Comparison of ENCODE assay signal across 18 mouse cellular contexts in genomic region chr1:73830486-73831132, GRCm38 (mm10).
DNase-seq lines count a peak whose midpoint lies in the region; ATAC-seq lines count a peak whose summit lies in the region.
"Had no signal": no experiment of that assay in that cellular context is flagged by ENCODE, and none has a peak within 500 bp of the region (broad histone marks: within the 10 kb centered on the region; RNA-seq: fewer than 3 reads in every experiment).

No protein-coding gene starts in this region.

- no peak overlapping the region for H3K4me2 ChIP-seq in embryonic facial prominence, embryonic 13.5 days
- H3K4me2 ChIP-seq in neural tube, embryonic 13.5 days = no peak overlapping the region
- no peak overlapping the region for H3K4me2 ChIP-seq in forebrain, embryonic 14.5 days (ENCODE audit: low read length)
- no peak overlapping the region for H3K4me2 ChIP-seq in neural tube, embryonic 15.5 days
- H3K4me2 ChIP-seq: kidney, embryonic 15.5 days; limb, embryonic 12.5 days; liver, embryonic 15.5 days; midbrain, embryonic 11.5 days; neural tube, embryonic 12.5 days had no signal

- no peaks in the 10 kb centered on the region for H3K9me3 ChIP-seq in embryonic facial prominence, embryonic 13.5 days
- no peaks in the 10 kb centered on the region for H3K9me3 ChIP-seq in embryonic facial prominence, embryonic 10.5 days
- no peaks in the 10 kb centered on the region for H3K9me3 ChIP-seq in neural tube, embryonic 13.5 days
- no peaks in the 10 kb centered on the region for H3K9me3 ChIP-seq in forebrain, embryonic 14.5 days (replicated peaks; ENCODE audit: control insufficient read depth, low read length)
- H3K9me3 ChIP-seq in neural tube, embryonic 15.5 days (replicated peaks) = no peaks in the 10 kb centered on the region
- H3K9me3 ChIP-seq: kidney, embryonic 15.5 days; limb, embryonic 12.5 days; liver, embryonic 15.5 days; neural tube, embryonic 12.5 days had no signal

- 54% methylated on average over 9 of the region's 9 CpGs for WGBS in embryonic facial prominence, embryonic 13.5 days
- WGBS in embryonic facial prominence, embryonic 10.5 days = 72% methylated on average over 9 of the region's 9 CpGs
- 27% methylated on average over 9 of the region's 9 CpGs for WGBS in neural tube, embryonic 13.5 days
- WGBS in forebrain, embryonic 14.5 days = 30% methylated on average over 9 of the region's 9 CpGs
- 25% methylated on average over 9 of the region's 9 CpGs for WGBS in neural tube, embryonic 15.5 days

- no peak overlapping the region for H3K9ac ChIP-seq in embryonic facial prominence, embryonic 13.5 days
- H3K9ac ChIP-seq in neural tube, embryonic 13.5 days = no peak overlapping the region
- no peak overlapping the region for H3K9ac ChIP-seq in forebrain, embryonic 14.5 days (ENCODE audit: low read length)
- H3K9ac ChIP-seq in neural tube, embryonic 15.5 days (replicated peaks) = no peak overlapping the region
- H3K9ac ChIP-seq: kidney, embryonic 15.5 days; limb, embryonic 12.5 days; liver, embryonic 15.5 days; neural tube, embryonic 12.5 days had no signal

- H3K27me3 ChIP-seq in embryonic facial prominence, embryonic 13.5 days = no peaks in the 10 kb centered on the region
- H3K27me3 ChIP-seq in embryonic facial prominence, embryonic 10.5 days (replicated peaks; ENCODE audit: low read depth, poor library complexity, severe bottlenecking) = no peaks in the 10 kb centered on the region; the same call in 1 of the 2 replicates
- H3K27me3 ChIP-seq in neural tube, embryonic 13.5 days = no peaks in the 10 kb centered on the region
- no peaks in the 10 kb centered on the region for H3K27me3 ChIP-seq in forebrain, embryonic 14.5 days (replicated peaks; ENCODE audit: control insufficient read depth, insufficient read depth, low read length)
- no peaks in the 10 kb centered on the region for H3K27me3 ChIP-seq in neural tube, embryonic 15.5 days (replicated peaks)
- H3K27me3 ChIP-seq: kidney, embryonic 15.5 days; limb, embryonic 12.5 days; liver, embryonic 15.5 days; neural tube, embryonic 12.5 days had no signal

- no peak overlapping the region for H3K4me3 ChIP-seq in embryonic facial prominence, embryonic 13.5 days
- no peak overlapping the region for H3K4me3 ChIP-seq in embryonic facial prominence, embryonic 10.5 days
- H3K4me3 ChIP-seq in neural tube, embryonic 13.5 days = no peak overlapping the region
- H3K4me3 ChIP-seq in forebrain, embryonic 14.5 days (ENCODE audit: low read depth, low read length) = no peak overlapping the region
- no peak overlapping the region for H3K4me3 ChIP-seq in neural tube, embryonic 15.5 days (replicated peaks)
- H3K4me3 ChIP-seq: kidney, embryonic 15.5 days; limb, embryonic 12.5 days; liver, embryonic 15.5 days; neural tube, embryonic 12.5 days had no signal

- no peaks in the 10 kb centered on the region for H3K36me3 ChIP-seq in embryonic facial prominence, embryonic 13.5 days
- no peaks in the 10 kb centered on the region for H3K36me3 ChIP-seq in embryonic facial prominence, embryonic 10.5 days (replicated peaks)
- no peaks in the 10 kb centered on the region for H3K36me3 ChIP-seq in neural tube, embryonic 13.5 days
- H3K36me3 ChIP-seq in forebrain, embryonic 14.5 days (ENCODE audit: control insufficient read depth, insufficient read depth, low read length) = no peaks in the 10 kb centered on the region
- H3K36me3 ChIP-seq in neural tube, embryonic 15.5 days = no peaks in the 10 kb centered on the region
- H3K36me3 ChIP-seq: kidney, embryonic 15.5 days; limb, embryonic 12.5 days; liver, embryonic 15.5 days; neural tube, embryonic 12.5 days had no signal

- peaks cover 31% of the 10 kb centered on the region for H3K4me1 ChIP-seq in embryonic facial prominence, embryonic 13.5 days
- H3K4me1 ChIP-seq in embryonic facial prominence, embryonic 10.5 days = peaks cover 37% of the 10 kb centered on the region
- H3K4me1 ChIP-seq in neural tube, embryonic 13.5 days (replicated peaks) = peaks cover 14% of the 10 kb centered on the region
- peaks cover 2% of the 10 kb centered on the region; the same call in 1 of the 2 replicates for H3K4me1 ChIP-seq in forebrain, embryonic 14.5 days (ENCODE audit: control insufficient read depth, insufficient read depth, low read length)
- H3K4me1 ChIP-seq in neural tube, embryonic 15.5 days = peaks cover 8% of the 10 kb centered on the region
- H3K4me1 ChIP-seq: liver, embryonic 15.5 days had no signal

- H3K27ac ChIP-seq in embryonic facial prominence, embryonic 13.5 days = peak overlapping the region; percentile 4; the same call in 1 of the 2 replicates
- no peak overlapping the region for H3K27ac ChIP-seq in embryonic facial prominence, embryonic 10.5 days (replicated peaks)
- H3K27ac ChIP-seq in neural tube, embryonic 13.5 days (replicated peaks) = 0 out of 2 replicates have a peak overlapping the region, but pooled peaks have one; percentile 30
- H3K27ac ChIP-seq in forebrain, embryonic 14.5 days (ENCODE audit: low read depth, low read length) = no peak overlapping the region
- H3K27ac ChIP-seq in neural tube, embryonic 15.5 days (replicated peaks) = no peak overlapping the region
- H3K27ac ChIP-seq: kidney, embryonic 15.5 days; limb, embryonic 12.5 days; liver, embryonic 15.5 days; neural tube, embryonic 12.5 days had no signal

- no peak for ATAC-seq in embryonic facial prominence, embryonic 13.5 days (ENCODE audit: insufficient number of reproducible peaks, insufficient read depth, low FRiP score, low TSS enrichment, low read depth)
- peak; percentile 13; the same call in 1 of the 2 replicates for ATAC-seq in neural tube, embryonic 13.5 days (ENCODE audit: low read depth)
- peak; percentile 30 for ATAC-seq in forebrain, embryonic 14.5 days
- peak; percentile 12; the same call in 1 of the 2 replicates for ATAC-seq in neural tube, embryonic 15.5 days (ENCODE audit: low FRiP score)
- ATAC-seq: inflammation-experienced regulatory T-cells, adult 6 months; Patski had no signal

- no peak for DNase-seq in embryonic facial prominence, embryonic 10.5 days (ENCODE audit: low spot score)
- DNase-seq in neural tube, embryonic 10.5 days (ENCODE audit: extremely low spot score, low spot score) = no peak
- peak; percentile 77 for DNase-seq in forebrain, embryonic 14.5 days (ENCODE audit: low spot score)
- no peak for DNase-seq in kidney, adult 8-10 months
- DNase-seq: B cell, adult 2 months; gastrocnemius, postnatal 14 days; lung, postnatal 10 days; thymus, postnatal 36 days had no signal

Comparison
In these comparisons a context has a peak if more than half of its experiments do, and no peak if none do; other contexts are left out.
1. H3K27ac ChIP-seq: peak in embryonic facial prominence, embryonic 13.5 days (single experiment) and neural tube, embryonic 13.5 days (single experiment); none in embryonic facial prominence, embryonic 10.5 days (single experiment), forebrain, embryonic 14.5 days (single experiment) and neural tube, embryonic 15.5 days (single experiment).